Mouse (Mus musculus) hindbrain, embryonic 11.5 days (tissue): ENCODE data around the gene Gm45716. TPM values are rescaled to one million over a fixed set of nuclear protein-coding genes. Genes with fewer than 3 reads are reported as not detected.
"Not testable (repeated sequence)": the region's sequence is repeated elsewhere in the genome, so short reads cannot be mapped to it uniquely, and the experiment has no call there.

Experiments
- ATAC-seq: fragments of 200-750 bp; cut with Nextera tagmentation; 2 replicates; pipeline ENCODE4 v1.8.0; 2017; ENCODE audit warnings: mild to moderate bottlenecking, moderate TSS enrichment, moderate library complexity; ENCODE audit not compliant: low FRiP score
- DNase-seq: peaks from one replicate; pipeline ENCODE4 v3.0.0-alpha.2; 2015; ENCODE audit warnings: low spot score
- H3K27ac ChIP-seq: fragments of 300-500 bp; sonication (generic); 2 replicates; pipeline ENCODE4 v1.5.1; 2014; ENCODE audit warnings: mild to moderate bottlenecking, low read depth, low read length
- H3K27me3 ChIP-seq: fragments of 300-500 bp; sonication (generic); 2 replicates; pipeline ENCODE4 v1.6.1; 2014; ENCODE audit warnings: mild to moderate bottlenecking, low read length, moderate library complexity, mixed read lengths; ENCODE audit not compliant: control insufficient read depth, insufficient read depth
- H3K36me3 ChIP-seq: fragments of 300-500 bp; sonication (generic); 2 replicates; pipeline ENCODE4 v1.6.1; 2014; ENCODE audit warnings: mild to moderate bottlenecking, low read length, moderate library complexity, mixed read lengths; ENCODE audit not compliant: control insufficient read depth, insufficient read depth
- H3K4me1 ChIP-seq: fragments of 300-500 bp; sonication (generic); replicated peaks from 2 replicates; pipeline ENCODE4 v1.6.1; 2014; ENCODE audit warnings: low read length, mixed read lengths; ENCODE audit not compliant: control insufficient read depth, insufficient read depth
- H3K4me2 ChIP-seq: fragments of 300-500 bp; sonication (generic); replicated peaks from 2 replicates; pipeline ENCODE4 v1.6.1; 2014; ENCODE audit warnings: mild to moderate bottlenecking, low read depth, low read length
- H3K4me3 ChIP-seq: fragments of 300-500 bp; sonication (generic); 2 replicates; pipeline ENCODE4 v1.5.1; 2014; ENCODE audit warnings: low read depth, low read length
- H3K9ac ChIP-seq: fragments of 300-500 bp; sonication (generic); 2 replicates; pipeline ENCODE4 v1.6.1; 2014; ENCODE audit warnings: low read depth, low read length
- H3K9me3 ChIP-seq: fragments of 300-500 bp; sonication (generic); 2 replicates; pipeline ENCODE4 v1.6.1; 2016; ENCODE audit warnings: low read length; ENCODE audit not compliant: control insufficient read depth
- WGBS: fragments of 180-500 bp; shearing (Covaris S2); extraction: QIAGEN DNeasy Blood & Tissue Kit; methylation state at CpG from one replicate; pipeline ENCODE4 v1.1.7; 2014; 5-methylcytosine and 5-hydroxymethylcytosine counted together
- polyA plus RNA-seq: library from polyadenylated mRNA; unstranded; fragments of >200 nt; fragmentation: Nextera tagmentation; extraction: Ambion mirVana; gene quantifications from 2 replicates; pipeline ENCODE4 v1.2.1, GENCODE M21; 2014

Gene Gm45716
- polyA plus RNA-seq, 1 experiment from 2014 or later, result 17.8 TPM

GRCm38 (mm10) chr11:90274187-90274586, 86.7 kb downstream of the Gm45716 start:
- Histone ChIP-seq H3K9me3 (no peaks in the 10 kb centered on the region), H3K9ac (no peak overlapping the region), H3K4me2 (no peak overlapping the region), H3K36me3 (no peaks in the 10 kb centered on the region; the same call in 1 of the 2 replicates), H3K27ac (no peak overlapping the region), H3K4me1 (no peaks in the 10 kb centered on the region), H3K4me3 (no peak overlapping the region), H3K27me3 (no peaks in the 10 kb centered on the region)
- no peak for ATAC-seq
- no peak for DNase-seq
- WGBS, result 65% methylated on average over 1 of the region's 1 CpGs

- H3K9ac ChIP-seq, result no peak overlapping the region
- no peaks in the 10 kb centered on the region; the same call in 1 of the 2 replicates for H3K36me3 ChIP-seq
- no peaks in the 10 kb centered on the region for H3K9me3 ChIP-seq
- WGBS, result 82% methylated on average over 7 of the region's 7 CpGs
- H3K4me1 ChIP-seq, result no peaks in the 10 kb centered on the region
- H3K27ac ChIP-seq, result no peak overlapping the region
- H3K4me3 ChIP-seq, result no peak overlapping the region
- H3K27me3 ChIP-seq, result no peaks in the 10 kb centered on the region
- no peak for DNase-seq
- no peak overlapping the region for H3K4me2 ChIP-seq
- no peak for ATAC-seq
Observed at GRCm38 (mm10) chr11:90275663-90276062, 88.2 kb downstream of the Gm45716 start.

DNA sequence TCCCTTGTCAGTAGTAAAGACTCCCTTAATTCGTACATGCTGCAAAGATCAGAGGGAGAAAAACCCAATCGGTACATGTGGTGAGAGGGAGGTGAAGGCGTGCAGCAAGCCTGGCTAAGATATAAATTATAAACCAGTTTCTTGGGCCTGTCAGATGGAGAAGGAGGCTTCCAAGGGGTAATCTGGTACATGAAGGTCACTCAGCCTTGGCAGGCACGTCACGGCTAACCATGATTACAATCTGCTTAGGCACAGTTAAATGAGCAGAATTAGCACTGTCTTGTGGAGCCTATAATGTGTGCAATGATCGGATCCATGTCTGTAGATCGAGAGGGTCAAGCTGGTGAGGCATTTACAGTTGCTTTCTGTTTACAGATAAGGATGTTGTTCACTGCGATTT, 88.7 kb downstream of the Gm45716 start:
- DNase-seq (no peak), ATAC-seq (no peak)
- H3K4me3 ChIP-seq, result no peak overlapping the region
- WGBS, result 92% methylated on average over 8 of the region's 8 CpGs
- H3K27ac ChIP-seq, result no peak overlapping the region
- no peaks in the 10 kb centered on the region; the same call in 1 of the 2 replicates for H3K36me3 ChIP-seq
- no peak overlapping the region for H3K4me2 ChIP-seq
- H3K4me1 ChIP-seq, result no peaks in the 10 kb centered on the region
- H3K9me3 ChIP-seq, result no peaks in the 10 kb centered on the region
- H3K9ac ChIP-seq, result no peak overlapping the region
- no peaks in the 10 kb centered on the region for H3K27me3 ChIP-seq

DNA sequence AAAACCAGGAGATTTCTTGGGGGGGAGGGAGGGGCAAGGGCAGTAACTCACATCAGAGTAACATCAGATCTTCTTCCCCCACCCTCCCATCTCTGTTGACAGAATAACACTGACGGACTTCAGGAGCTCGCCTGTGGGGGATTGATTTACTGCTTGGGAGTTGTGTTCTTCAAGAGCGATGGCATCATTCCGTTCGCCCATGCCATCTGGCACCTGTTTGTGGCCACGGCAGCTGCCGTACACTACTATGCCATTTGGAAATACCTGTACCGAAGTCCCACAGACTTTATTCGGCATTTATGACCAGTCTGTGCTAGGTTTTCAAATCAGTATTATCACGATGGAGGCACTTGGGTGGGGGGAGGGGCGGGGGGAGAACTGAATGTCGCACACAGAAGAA, 89.1 kb downstream of the Gm45716 start:
- 95% methylated on average over 12 of the region's 12 CpGs for WGBS
- Histone ChIP-seq H3K9ac (no peak overlapping the region), H3K27ac (no peak overlapping the region), H3K4me1 (no peaks in the 10 kb centered on the region), H3K4me2 (no peak overlapping the region), H3K27me3 (no peaks in the 10 kb centered on the region), H3K36me3 (no peaks in the 10 kb centered on the region; the same call in 1 of the 2 replicates), H3K9me3 (no peaks in the 10 kb centered on the region), H3K4me3 (no peak overlapping the region)
- no peak for DNase-seq
- no peak for ATAC-seq

DNA sequence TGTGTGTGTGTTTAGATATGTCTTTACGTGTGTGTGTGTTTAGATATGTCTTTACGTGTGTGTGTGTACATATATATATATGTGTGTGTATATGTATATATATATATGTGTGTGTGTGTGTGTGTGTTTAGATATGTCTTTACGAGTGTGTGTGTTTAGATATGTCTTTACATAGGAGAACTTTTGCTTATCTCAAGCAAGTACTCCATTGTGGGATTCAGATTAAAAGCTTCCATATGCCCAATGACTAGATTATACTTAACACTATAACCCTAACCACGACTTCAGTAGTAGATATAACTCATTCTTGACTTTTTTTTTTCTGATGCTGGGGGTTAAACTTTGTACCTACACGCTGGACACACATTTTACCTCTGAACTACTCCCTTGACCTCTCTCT, 92.6 kb downstream of the Gm45716 start:
- Histone ChIP-seq H3K27ac (no peak overlapping the region), H3K9ac (no peak overlapping the region), H3K4me2 (no peak overlapping the region), H3K9me3 (no peaks in the 10 kb centered on the region), H3K4me1 (no peaks in the 10 kb centered on the region), H3K36me3 (no peaks in the 10 kb centered on the region), H3K4me3 (no peak overlapping the region), H3K27me3 (no peaks in the 10 kb centered on the region)
- no peak for DNase-seq
- WGBS, result 84% methylated on average over 5 of the region's 5 CpGs
- no peak for ATAC-seq

DNA sequence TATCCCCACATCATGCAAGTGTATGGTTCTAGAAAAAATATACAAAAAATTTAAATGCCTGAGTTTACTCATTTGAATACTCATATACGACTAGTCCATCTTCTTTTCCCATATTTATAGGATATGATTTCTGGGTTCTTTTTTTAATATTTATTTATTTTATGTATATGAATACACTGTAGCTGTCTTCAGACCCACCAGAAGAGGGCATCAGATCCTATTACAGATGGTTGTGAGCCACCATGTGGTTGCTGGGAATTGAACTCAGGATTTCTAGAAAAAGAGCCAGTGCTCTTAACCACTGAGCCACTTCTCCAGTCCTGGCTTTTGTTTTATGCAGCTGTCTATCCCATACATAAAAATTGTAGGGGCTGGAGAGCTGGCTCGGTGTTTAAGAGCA, 94.5 kb downstream of the Gm45716 start:
- H3K27ac ChIP-seq, H3K4me3 ChIP-seq, DNase-seq, H3K4me1 ChIP-seq, H3K27me3 ChIP-seq, H3K9me3 ChIP-seq, ATAC-seq, H3K36me3 ChIP-seq, H3K4me2 ChIP-seq, H3K9ac ChIP-seq: not testable (repeated sequence)
- 86% methylated on average over 2 of the region's 2 CpGs for WGBS

- no peaks in the 10 kb centered on the region for H3K4me1 ChIP-seq
- 75% methylated on average over 4 of the region's 4 CpGs for WGBS
Observed at GRCm38 (mm10) chr11:90283159-90283558, 95.7 kb downstream of the Gm45716 start.

DNA sequence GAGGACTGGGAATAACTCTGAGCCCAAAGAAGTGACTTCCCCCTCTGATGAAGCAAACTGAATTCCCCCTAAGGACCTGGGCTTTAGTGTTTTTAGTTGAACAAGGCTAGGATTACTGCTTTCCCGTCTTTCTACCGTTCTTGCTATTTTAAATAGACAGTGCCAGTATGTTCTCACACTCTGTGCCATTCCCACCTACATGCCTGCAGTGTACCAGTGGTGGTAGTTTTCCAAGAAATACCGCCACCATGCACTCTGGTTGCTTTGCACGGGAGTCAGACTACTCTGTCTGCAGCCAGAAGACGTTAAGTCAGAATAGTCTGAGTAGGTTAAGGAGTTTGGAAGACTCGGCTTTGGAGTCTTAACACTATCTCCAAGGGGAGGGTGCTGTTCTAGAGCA, 96.1 kb downstream of the Gm45716 start:
- no peak for ATAC-seq
- WGBS, result 82% methylated on average over 6 of the region's 6 CpGs

More at GRCm38 (mm10) chr11:90283159-90283558, 95.7 kb downstream of the Gm45716 start:
- Histone ChIP-seq H3K4me2 (no peak overlapping the region), H3K4me3 (no peak overlapping the region), H3K9me3 (no peaks in the 10 kb centered on the region), H3K9ac (no peak overlapping the region), H3K27ac (no peak overlapping the region), H3K27me3 (no peaks in the 10 kb centered on the region), H3K36me3 (no peaks in the 10 kb centered on the region)
- DNase-seq (no peak), ATAC-seq (no peak)

DNA sequence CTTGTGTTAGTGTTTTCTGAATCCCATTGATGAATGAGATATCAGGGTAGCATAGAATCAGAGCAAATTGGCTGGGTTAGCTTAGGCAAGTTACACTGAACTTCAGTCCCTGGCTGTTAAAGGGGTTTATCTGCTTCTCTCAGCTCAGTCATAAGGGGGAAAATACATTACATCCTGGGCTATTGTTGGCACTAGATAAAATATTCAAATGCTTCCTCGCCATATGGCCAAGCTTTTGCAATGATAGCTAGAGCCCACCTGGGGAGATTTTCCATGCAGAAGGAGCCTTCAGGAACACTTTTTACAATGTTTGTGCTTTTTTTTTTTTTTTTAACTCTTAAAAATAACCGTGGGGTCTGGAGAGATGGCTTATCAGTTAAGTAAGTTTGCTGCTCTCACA, 96.6 kb downstream of the Gm45716 start:
- Histone ChIP-seq H3K9ac (no peak overlapping the region), H3K9me3 (no peaks in the 10 kb centered on the region), H3K4me1 (no peaks in the 10 kb centered on the region), H3K36me3 (no peaks in the 10 kb centered on the region), H3K4me2 (no peak overlapping the region), H3K4me3 (no peak overlapping the region), H3K27ac (no peak overlapping the region), H3K27me3 (no peaks in the 10 kb centered on the region)
- DNase-seq (no peak), ATAC-seq (no peak)
- WGBS, result 81% methylated on average over 2 of the region's 2 CpGs

More for the DNA sequence above, 96.1 kb downstream of the Gm45716 start:
- no peak for DNase-seq
- Histone ChIP-seq H3K4me2 (no peak overlapping the region), H3K36me3 (no peaks in the 10 kb centered on the region), H3K27ac (no peak overlapping the region), H3K9me3 (no peaks in the 10 kb centered on the region), H3K9ac (no peak overlapping the region), H3K4me3 (no peak overlapping the region), H3K27me3 (no peaks in the 10 kb centered on the region), H3K4me1 (no peaks in the 10 kb centered on the region)
